In genomic region chr17:65950622-65951404, GRCm38 (mm10) we compare ENCODE assay signal across 8 mouse cellular contexts. TPM values are rescaled to one million over a fixed set of nuclear protein-coding genes. Genes with fewer than 3 reads are reported as not detected.
DNase-seq lines count a peak whose midpoint lies in the region; ATAC-seq and TF ChIP-seq lines count a peak whose summit lies in the region.

TSS of gene Twsg1 (minus strand) at chr17:65951226.

- TF ChIP-seq POLR2A in lung, adult 2 months (IDR thresholded peaks at IDR 0.05; ENCODE audit: borderline replicate concordance, extremely low read depth, low read depth, low read length), result peak; percentile 57; the same call in 1 of the 2 replicates

- ATAC-seq in forebrain, embryonic 15.5 days (replicated peaks), result peak; percentile 97
- ATAC-seq in neutrophil, adult 5-6 weeks (ENCODE audit: extremely low read depth, insufficient number of reproducible peaks, low FRiP score, poor library complexity, severe bottlenecking), result peak; percentile 93

- no peaks in the 10 kb centered on the region for H3K27me3 ChIP-seq in forebrain, embryonic 15.5 days

- peaks cover 24% of the 10 kb centered on the region for H3K36me3 ChIP-seq in forebrain, embryonic 15.5 days

- peak within 1 kb of the TSS; percentile 54 for H3K4me2 ChIP-seq in forebrain, embryonic 15.5 days (replicated peaks)

- DNase-seq in ES-CJ7 (ENCODE audit: low read depth, low spot score), result peak; percentile 88
- DNase-seq in cerebellum, adult 11 months, result peak; percentile 98
- peak; percentile 88 for DNase-seq in heart, postnatal 25 days (ENCODE audit: low spot score)
- DNase-seq in layer of hippocampus, adult 18-20 months (ENCODE audit: low spot score in 2 of 2), result peak; percentile 85 to 92
- DNase-seq in lung, adult 2 months, result peak; percentile 93
- peak; percentile 87 to 90 for DNase-seq in thymus, adult 18-20 months

- WGBS in forebrain, embryonic 15.5 days, result under 1% methylated on average over 79 of the region's 87 CpGs
- under 1% methylated on average over 87 of the region's 87 CpGs for WGBS in lung, adult 2 months

- H3K4me1 ChIP-seq in forebrain, embryonic 15.5 days, result peaks cover 17% of the 10 kb centered on the region
- peaks cover 8% of the 10 kb centered on the region for H3K4me1 ChIP-seq in lung, adult 2 months (ENCODE audit: control insufficient read depth, insufficient read depth, low read length)

- TF ChIP-seq CTCF in lung, adult 2 months (IDR thresholded peaks at IDR 0.05; ENCODE audit: insufficient read depth, low read length), result peak; percentile 38

- intact Hi-C loops in heart, postnatal 25 days (cut with DNase I), result loop anchor here (2.0 to 5.0 kb wide), 3 partner anchors 64 to 151 kb away; partner anchors contain the start of genes Ndufv2 and Ralbp1

- H3K9ac ChIP-seq in forebrain, embryonic 15.5 days (replicated peaks), result peak within 1 kb of the TSS; percentile 86

- no peaks in the 10 kb centered on the region for H3K9me3 ChIP-seq in forebrain, embryonic 15.5 days

- H3K27ac ChIP-seq in forebrain, embryonic 15.5 days (replicated peaks), result peak within 1 kb of the TSS; percentile 84

- H3K4me3 ChIP-seq in forebrain, embryonic 15.5 days, result peak within 1 kb of the TSS; percentile 88
- peak within 1 kb of the TSS; percentile 75 for H3K4me3 ChIP-seq in lung, adult 2 months (replicated peaks; ENCODE audit: extremely low read depth, low read depth, low read length)

RNA-seq across cellular contexts. Expression of gene Twsg1, which starts in this region (rescaled TPM):
- 76.3 and 77.5 TPM in 2 replicates for polyA plus RNA-seq in forebrain, embryonic 15.5 days (2015; fragmentation: Nextera tagmentation; extraction: Ambion mirVana)
- total RNA-seq in heart, postnatal 25 days (2021), result 10 to 100 TPM; 72.8 to 76.8 TPM
- total RNA-seq in layer of hippocampus, adult 18-20 months (2021), result 10 to 100 TPM; 27.1 to 27.6 TPM
- polyA plus RNA-seq in lung, adult 2 months (2012; rRNA removed), result 85.2 and 92.5 TPM in 2 replicates
- total RNA-seq in neutrophil, adult 5-6 weeks (2017), result 15.5 and 16.8 TPM in 2 replicates

Comparison
In these comparisons a context has a peak if more than half of its experiments do, and no peak if none do; other contexts are left out.
1. Peak in every context shown above with its lines: DNase-seq, ATAC-seq, H3K4me3 ChIP-seq and H3K27ac ChIP-seq.